In genomic region chr2:33131500-33132092, GRCm38 (mm10) we compare ENCODE assay signal across 8 mouse cellular contexts. TPM values are rescaled to one million over a fixed set of nuclear protein-coding genes. Genes with fewer than 3 reads are reported as not detected.
A peak's percentile ranks its signal among the peaks of the same experiment; 100 is the strongest.
DNase-seq lines count a peak whose midpoint lies in the region; ATAC-seq and TF ChIP-seq lines count a peak whose summit lies in the region.

Gene Garnl3, minus strand, starts transcription at chr2:33131654.

- TF ChIP-seq POLR2A in limb, embryonic 14.5 days (IDR thresholded peaks at IDR 0.05; ENCODE audit: borderline replicate concordance, extremely low read depth, insufficient read depth, insufficient read length) = no peak

- peak; percentile 80 for DNase-seq in 416B (ENCODE audit: low read depth)
- peak; percentile 68 for DNase-seq in adipocyte (ENCODE audit: low spot score)
- DNase-seq in embryo, embryonic 11 days = peak; percentile 63
- DNase-seq in heart, adult 9 months (ENCODE audit: low spot score in 2 of 2) = peak; percentile 78 to 79
- peak; percentile 74 for DNase-seq in kidney, adult 9 months
- DNase-seq in limb, embryonic 14.5 days (ENCODE audit: low spot score) = peak; percentile 50

- peak within 1 kb of the TSS; percentile 67; the same call in 1 of the 2 replicates for H3K9ac ChIP-seq in limb, embryonic 14.5 days (ENCODE audit: low read depth, low read length, severe bottlenecking)
- peak within 1 kb of the TSS; percentile 63 for H3K9ac ChIP-seq in midbrain, embryonic 15.5 days
- peak within 1 kb of the TSS; percentile 63 for H3K9ac ChIP-seq in stomach, embryonic 16.5 days (ENCODE audit: low read length)

- no peak; the same call in 1 of the 2 replicates for ATAC-seq in limb, embryonic 14.5 days (ENCODE audit: low FRiP score, low read depth)
- ATAC-seq in midbrain, embryonic 15.5 days (replicated peaks) = peak; percentile 65
- ATAC-seq in stomach, embryonic 16.5 days (ENCODE audit: insufficient read depth, low FRiP score) = peak; percentile 2; the same call in 1 of the 2 replicates

- H3K4me3 ChIP-seq in limb, embryonic 14.5 days (replicated peaks; ENCODE audit: low read length) = peak within 1 kb of the TSS; percentile 80
- peak within 1 kb of the TSS; percentile 82 for H3K4me3 ChIP-seq in midbrain, embryonic 15.5 days
- H3K4me3 ChIP-seq in stomach, embryonic 16.5 days (replicated peaks; ENCODE audit: low read length) = peak within 1 kb of the TSS; percentile 82

- peak within 1 kb of the TSS; percentile 100 for H3K4me2 ChIP-seq in limb, embryonic 14.5 days (replicated peaks; ENCODE audit: low read depth, low read length, severe bottlenecking)
- peak within 1 kb of the TSS; percentile 99 for H3K4me2 ChIP-seq in midbrain, embryonic 15.5 days
- H3K4me2 ChIP-seq in stomach, embryonic 16.5 days (ENCODE audit: low read depth, low read length) = peak within 1 kb of the TSS; percentile 100

- H3K27ac ChIP-seq in limb, embryonic 14.5 days (replicated peaks; ENCODE audit: low read depth, low read length) = no peak within 1 kb of the TSS
- H3K27ac ChIP-seq in midbrain, embryonic 15.5 days = peak within 1 kb of the TSS; percentile 49
- H3K27ac ChIP-seq in stomach, embryonic 16.5 days (ENCODE audit: low read length) = peak within 1 kb of the TSS; percentile 69

- H3K4me1 ChIP-seq in limb, embryonic 14.5 days (ENCODE audit: control insufficient read depth, insufficient read depth, low read length) = peaks cover 9% of the 10 kb centered on the region
- H3K4me1 ChIP-seq in midbrain, embryonic 15.5 days = peaks cover 22% of the 10 kb centered on the region
- peaks cover 7% of the 10 kb centered on the region for H3K4me1 ChIP-seq in stomach, embryonic 16.5 days (ENCODE audit: control insufficient read depth, insufficient read depth, low read length)

- peaks cover 23% of the 10 kb centered on the region for H3K27me3 ChIP-seq in limb, embryonic 14.5 days (ENCODE audit: control insufficient read depth, insufficient read depth, low read length)
- H3K27me3 ChIP-seq in midbrain, embryonic 15.5 days (replicated peaks) = 0 out of 2 replicates have a peak, but pooled peaks cover 3% of the 10 kb centered on the region
- H3K27me3 ChIP-seq in stomach, embryonic 16.5 days (ENCODE audit: control insufficient read depth, insufficient read depth, low read length) = no peaks in the 10 kb centered on the region

- H3K36me3 ChIP-seq in limb, embryonic 14.5 days (ENCODE audit: control insufficient read depth, insufficient read depth, low read length) = no peaks in the 10 kb centered on the region
- H3K36me3 ChIP-seq in midbrain, embryonic 15.5 days (replicated peaks) = no peaks in the 10 kb centered on the region
- H3K36me3 ChIP-seq in stomach, embryonic 16.5 days (ENCODE audit: control insufficient read depth, insufficient read depth, low read length) = no peaks in the 10 kb centered on the region

- WGBS in limb, embryonic 14.5 days = under 1% methylated on average over 22 of the region's 22 CpGs
- 1% methylated on average over 22 of the region's 22 CpGs for WGBS in midbrain, embryonic 15.5 days
- WGBS in stomach, embryonic 16.5 days = under 1% methylated on average over 22 of the region's 22 CpGs

- no peaks in the 10 kb centered on the region for H3K9me3 ChIP-seq in limb, embryonic 14.5 days (ENCODE audit: control insufficient read depth, low read length)
- H3K9me3 ChIP-seq in midbrain, embryonic 15.5 days = no peaks in the 10 kb centered on the region
- no peaks in the 10 kb centered on the region for H3K9me3 ChIP-seq in stomach, embryonic 16.5 days (replicated peaks; ENCODE audit: control insufficient read depth, low read length)

RNA-seq across cellular contexts. Expression of gene Garnl3, which starts in this region (rescaled TPM):
- polyA plus RNA-seq in limb, embryonic 14.5 days (2012; rRNA removed) = 10.1 and 12.0 TPM in 2 replicates
- polyA plus RNA-seq in limb, embryonic 14.5 days (2014; fragmentation: Nextera tagmentation; extraction: Ambion mirVana) = 9.6 and 10.0 TPM in 2 replicates
- polyA plus RNA-seq in midbrain, embryonic 15.5 days (2015; fragmentation: Nextera tagmentation; extraction: Ambion mirVana) = 53.2 and 61.1 TPM in 2 replicates
- 14.1 and 16.6 TPM in 2 replicates for polyA plus RNA-seq in stomach, embryonic 16.5 days (2015; fragmentation: Nextera tagmentation; extraction: Ambion mirVana)
